8 mouse cellular contexts compared by ENCODE assay signal in genomic region chr17:47593854-47594182, GRCm38 (mm10). TPM values are rescaled to one million over a fixed set of nuclear protein-coding genes. Genes with fewer than 3 reads are reported as not detected.
DNase-seq lines count a peak whose midpoint lies in the region; ATAC-seq and TF ChIP-seq lines count a peak whose summit lies in the region.

No protein-coding gene starts in this region.

- H3K27me3 ChIP-seq in cerebellum, adult 2 months (ENCODE audit: control insufficient read depth, insufficient read depth, low read length): no peaks in the 10 kb centered on the region
- no peaks in the 10 kb centered on the region for H3K27me3 ChIP-seq in testis, adult 2 months (ENCODE audit: control insufficient read depth, insufficient read depth, low read length)
- no peaks in the 10 kb centered on the region for H3K27me3 ChIP-seq in limb, embryonic 14.5 days (ENCODE audit: control insufficient read depth, insufficient read depth, low read length)
- no peaks in the 10 kb centered on the region for H3K27me3 ChIP-seq in stomach, embryonic 15.5 days (replicated peaks)

- peak overlapping the region; percentile 82 for H3K9ac ChIP-seq in limb, embryonic 14.5 days (ENCODE audit: low read depth, low read length, severe bottlenecking)
- peak overlapping the region; percentile 87 for H3K9ac ChIP-seq in stomach, embryonic 15.5 days

- H3K36me3 ChIP-seq in testis, adult 2 months (ENCODE audit: control insufficient read depth, insufficient read depth, low read length): no peaks in the 10 kb centered on the region
- H3K36me3 ChIP-seq in limb, embryonic 14.5 days (ENCODE audit: control insufficient read depth, insufficient read depth, low read length): peaks cover 30% of the 10 kb centered on the region
- H3K36me3 ChIP-seq in stomach, embryonic 15.5 days: peaks cover 8% of the 10 kb centered on the region; the same call in 1 of the 2 replicates

- H3K27ac ChIP-seq in cerebellum, adult 2 months (ENCODE audit: insufficient read depth, low read length): no peak overlapping the region
- peak overlapping the region; percentile 65 for H3K27ac ChIP-seq in testis, adult 2 months (ENCODE audit: control insufficient read depth, insufficient read depth, low read depth, low read length)
- peak overlapping the region; percentile 96 for H3K27ac ChIP-seq in limb, embryonic 14.5 days (replicated peaks; ENCODE audit: low read depth, low read length)
- peak overlapping the region; percentile 98 for H3K27ac ChIP-seq in stomach, embryonic 15.5 days

- H3K4me3 ChIP-seq in cerebellum, adult 2 months (replicated peaks; ENCODE audit: insufficient read depth, low read depth, low read length): peak overlapping the region; percentile 90
- peak overlapping the region; percentile 82 for H3K4me3 ChIP-seq in testis, adult 2 months (ENCODE audit: control insufficient read depth, low read depth, low read length)
- H3K4me3 ChIP-seq in limb, embryonic 14.5 days (replicated peaks; ENCODE audit: low read length): peak overlapping the region; percentile 90
- peak overlapping the region; percentile 96 for H3K4me3 ChIP-seq in stomach, embryonic 15.5 days (replicated peaks)

- H3K4me2 ChIP-seq in limb, embryonic 14.5 days (replicated peaks; ENCODE audit: low read depth, low read length, severe bottlenecking): peak overlapping the region; percentile 89
- H3K4me2 ChIP-seq in stomach, embryonic 15.5 days: peak overlapping the region; percentile 78

- no peak for ATAC-seq in limb, embryonic 14.5 days (ENCODE audit: low FRiP score, low read depth)
- ATAC-seq in stomach, embryonic 15.5 days (ENCODE audit: insufficient read depth, low FRiP score, low read depth): no peak
- no peak for ATAC-seq in CD4-positive, CD25-positive, alpha-beta regulatory T cell, adult 4 months

- H3K4me1 ChIP-seq in cerebellum, adult 2 months (ENCODE audit: control insufficient read depth, insufficient read depth, low read length): peaks cover 12% of the 10 kb centered on the region
- H3K4me1 ChIP-seq in testis, adult 2 months (ENCODE audit: control insufficient read depth, insufficient read depth, low read length): peaks cover 29% of the 10 kb centered on the region
- H3K4me1 ChIP-seq in limb, embryonic 14.5 days (ENCODE audit: control insufficient read depth, insufficient read depth, low read length): peaks cover 24% of the 10 kb centered on the region
- H3K4me1 ChIP-seq in stomach, embryonic 15.5 days: peaks cover 41% of the 10 kb centered on the region

- WGBS in cerebellum, adult 2 months: under 1% methylated on average over 13 of the region's 13 CpGs
- 0% methylated on average over 13 of the region's 13 CpGs for WGBS in limb, embryonic 14.5 days
- WGBS in stomach, embryonic 15.5 days: 0% methylated on average over 13 of the region's 13 CpGs

- TF ChIP-seq CTCF in cerebellum, adult 2 months (IDR thresholded peaks at IDR 0.05; ENCODE audit: borderline replicate concordance, insufficient read depth, low read depth, low read length): no peak
- no peak for TF ChIP-seq CTCF in testis, adult 2 months (IDR thresholded peaks at IDR 0.05; ENCODE audit: control insufficient read depth, insufficient read depth, insufficient replicate concordance, low read depth, low read length)

- H3K9me3 ChIP-seq in limb, embryonic 14.5 days (ENCODE audit: control insufficient read depth, low read length): no peaks in the 10 kb centered on the region
- no peaks in the 10 kb centered on the region for H3K9me3 ChIP-seq in stomach, embryonic 15.5 days

- no peak for DNase-seq in cerebellum, adult 2 months
- no peak for DNase-seq in cerebellum, postnatal 14 days
- no peak for DNase-seq in testis, postnatal 10 days (ENCODE audit: low spot score)
- peak; percentile 38 for DNase-seq in limb, embryonic 14.5 days (ENCODE audit: low spot score)
- no peak for DNase-seq in layer of hippocampus, adult 18-20 months (ENCODE audit: low spot score in 2 of 2)

- no peak for TF ChIP-seq POLR2A in cerebellum, adult 2 months (IDR thresholded peaks at IDR 0.05; ENCODE audit: borderline replicate concordance, insufficient read depth, low read length)
- TF ChIP-seq POLR2A in testis, adult 2 months (IDR thresholded peaks at IDR 0.05; ENCODE audit: control insufficient read depth, low read depth, low read length): no peak
- no peak for TF ChIP-seq POLR2A in limb, embryonic 14.5 days (IDR thresholded peaks at IDR 0.05; ENCODE audit: borderline replicate concordance, extremely low read depth, insufficient read depth, insufficient read length)

RNA-seq across cellular contexts. Expression of gene Bysl, which starts 17.5 kb away (rescaled TPM):
- polyA plus RNA-seq in cerebellum, adult 2 months (2012; rRNA removed): 13.6 and 14.9 TPM in 2 replicates
- 16.3 and 17.6 TPM in 2 replicates for polyA plus RNA-seq in testis, adult 2 months (2012; rRNA removed)
- 19.5 and 20.4 TPM in 2 replicates for polyA plus RNA-seq in limb, embryonic 14.5 days (2012; rRNA removed)
- 20.6 and 24.0 TPM in 2 replicates for polyA plus RNA-seq in limb, embryonic 14.5 days (2014; fragmentation: Nextera tagmentation; extraction: Ambion mirVana)
- polyA plus RNA-seq in stomach, embryonic 15.5 days (2015; fragmentation: Nextera tagmentation; extraction: Ambion mirVana): 21.2 and 21.4 TPM in 2 replicates
- total RNA-seq in layer of hippocampus, adult 18-20 months (2021): 10 to 100 TPM; 19.4 to 19.5 TPM
- polyA plus RNA-seq in CD4-positive, CD25-positive, alpha-beta regulatory T cell, adult 4 months (2017; shearing (Covaris generic)): 10 to 100 TPM; 10.6 to 14.2 TPM

RNA-seq across cellular contexts. Expression of gene Med20, which starts 17.6 kb away (rescaled TPM):
- polyA plus RNA-seq in cerebellum, adult 2 months (2012; rRNA removed): 43.7 and 47.1 TPM in 2 replicates
- polyA plus RNA-seq in testis, adult 2 months (2012; rRNA removed): 13.4 and 17.0 TPM in 2 replicates
- polyA plus RNA-seq in limb, embryonic 14.5 days (2012; rRNA removed): 59.5 and 64.7 TPM in 2 replicates
- 50.6 and 55.0 TPM in 2 replicates for polyA plus RNA-seq in limb, embryonic 14.5 days (2014; fragmentation: Nextera tagmentation; extraction: Ambion mirVana)
- polyA plus RNA-seq in stomach, embryonic 15.5 days (2015; fragmentation: Nextera tagmentation; extraction: Ambion mirVana): 38.7 and 39.7 TPM in 2 replicates
- 10 to 100 TPM; 33.4 to 36.9 TPM for total RNA-seq in layer of hippocampus, adult 18-20 months (2021)
- 10 to 100 TPM; 36.0 to 37.0 TPM for polyA plus RNA-seq in CD4-positive, CD25-positive, alpha-beta regulatory T cell, adult 4 months (2017; shearing (Covaris generic))

RNA-seq across cellular contexts. Expression of gene Gm20517, which starts 17.6 kb away (rescaled TPM):
- polyA plus RNA-seq in cerebellum, adult 2 months (2012; rRNA removed): 1.7 and 2.1 TPM in 2 replicates
- polyA plus RNA-seq in testis, adult 2 months (2012; rRNA removed): 20.6 and 25.0 TPM in 2 replicates
- 1.3 and 1.4 TPM in 2 replicates for polyA plus RNA-seq in limb, embryonic 14.5 days (2012; rRNA removed)
- polyA plus RNA-seq in limb, embryonic 14.5 days (2014; fragmentation: Nextera tagmentation; extraction: Ambion mirVana): 0.72 and 1.4 TPM in 2 replicates
- 1.0 and 1.5 TPM in 2 replicates for polyA plus RNA-seq in stomach, embryonic 15.5 days (2015; fragmentation: Nextera tagmentation; extraction: Ambion mirVana)
- 1 to 10 TPM; 4.2 to 5.8 TPM for total RNA-seq in layer of hippocampus, adult 18-20 months (2021)
- under 1 TPM in 1 of 2 experiments, not detected in 1; 0.73 TPM for polyA plus RNA-seq in CD4-positive, CD25-positive, alpha-beta regulatory T cell, adult 4 months (2017; shearing (Covaris generic))

RNA-seq across cellular contexts. Expression of gene Usp49, which starts 36.7 kb away (rescaled TPM):
- 11.1 and 11.2 TPM in 2 replicates for polyA plus RNA-seq in cerebellum, adult 2 months (2012; rRNA removed)
- polyA plus RNA-seq in testis, adult 2 months (2012; rRNA removed): 67.0 and 80.5 TPM in 2 replicates
- polyA plus RNA-seq in limb, embryonic 14.5 days (2012; rRNA removed): 17.6 and 20.8 TPM in 2 replicates
- 5.0 and 5.2 TPM in 2 replicates for polyA plus RNA-seq in limb, embryonic 14.5 days (2014; fragmentation: Nextera tagmentation; extraction: Ambion mirVana)
- polyA plus RNA-seq in stomach, embryonic 15.5 days (2015; fragmentation: Nextera tagmentation; extraction: Ambion mirVana): 5.3 and 6.3 TPM in 2 replicates
- 10 to 100 TPM in 1 of 2 experiments, 1 to 10 TPM in 1; 9.7 to 10.8 TPM for total RNA-seq in layer of hippocampus, adult 18-20 months (2021)
- under 1 TPM; 0.43 to 0.78 TPM for polyA plus RNA-seq in CD4-positive, CD25-positive, alpha-beta regulatory T cell, adult 4 months (2017; shearing (Covaris generic))
